Mouse (Mus musculus) ES-CJ7 (cell line): ENCODE measurements at regions not wholly inside any gene's neighbourhood (a gene's known extent, or its start where the extent isn't known, plus 50 kb on each side); places are given as distances from the start of the nearest gene placed in this dataset.
A peak's percentile ranks its signal among the peaks of the same experiment; 100 is the strongest.

Experiments used
- DNase-seq: peaks from one replicate; pipeline ENCODE4 v3.0.0; 2011; ENCODE audit warnings: low read depth, low spot score

DNA sequence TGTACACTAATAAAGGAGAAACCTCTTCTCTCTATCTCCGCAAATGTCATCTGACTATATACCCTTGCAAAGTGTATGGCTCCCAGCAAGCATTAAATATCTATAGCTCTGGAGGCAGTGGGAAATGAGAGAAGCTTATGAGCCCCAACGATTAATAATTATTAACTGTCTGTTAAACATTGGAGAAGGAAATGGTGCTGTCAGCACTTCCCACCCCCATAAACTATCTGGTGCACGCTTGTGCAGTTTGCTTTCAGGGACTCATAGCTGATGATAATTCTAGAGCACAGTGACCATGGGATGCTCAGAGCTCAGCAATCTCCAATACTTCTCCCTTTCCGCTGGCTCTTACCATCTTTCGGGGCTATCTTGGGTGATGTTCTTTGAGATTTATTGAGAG lies 541.2 kb downstream of the Grxcr1 start:
- DNase-seq, result no peak

DNA sequence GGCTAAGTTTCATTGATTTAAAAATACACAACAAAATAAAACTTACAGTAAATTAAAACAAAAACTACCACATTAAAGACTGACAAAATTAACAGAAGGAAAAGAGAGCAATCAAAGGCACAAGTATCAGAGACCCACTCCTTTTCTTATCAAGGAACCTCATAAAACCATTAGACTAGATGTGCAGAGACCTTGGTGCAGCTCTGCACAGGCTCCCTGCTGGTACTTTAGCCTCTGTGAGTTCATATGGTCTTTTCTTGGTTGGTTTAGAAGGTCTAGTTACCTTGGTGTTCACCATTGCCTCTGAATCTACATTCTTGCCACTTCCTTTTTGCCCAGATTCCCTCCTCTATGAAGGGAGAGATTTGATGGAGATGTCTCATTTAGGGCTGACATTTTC lies 544.2 kb downstream of the Grxcr1 start:
- DNase-seq, result no peak

DNA sequence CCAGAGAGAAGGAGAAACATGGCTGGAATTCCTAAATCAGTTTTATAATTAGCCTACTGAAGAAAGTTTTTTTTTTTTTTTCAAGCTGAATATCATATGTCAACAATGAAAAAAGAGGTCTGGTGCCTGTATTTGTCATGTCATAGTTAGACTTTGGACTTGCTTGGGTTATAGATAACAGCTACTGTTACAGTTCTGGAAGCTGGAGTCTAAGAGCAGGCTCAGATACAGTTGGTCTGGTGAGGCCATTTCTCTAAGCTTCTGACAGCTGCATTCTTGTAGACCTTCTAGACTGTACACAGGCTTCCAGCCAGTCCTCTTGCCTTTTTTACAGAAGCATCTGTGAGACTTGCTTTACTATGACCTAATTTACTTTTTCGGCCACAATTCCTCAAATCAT lies 546.9 kb downstream of the Grxcr1 start:
- no peak for DNase-seq

DNA sequence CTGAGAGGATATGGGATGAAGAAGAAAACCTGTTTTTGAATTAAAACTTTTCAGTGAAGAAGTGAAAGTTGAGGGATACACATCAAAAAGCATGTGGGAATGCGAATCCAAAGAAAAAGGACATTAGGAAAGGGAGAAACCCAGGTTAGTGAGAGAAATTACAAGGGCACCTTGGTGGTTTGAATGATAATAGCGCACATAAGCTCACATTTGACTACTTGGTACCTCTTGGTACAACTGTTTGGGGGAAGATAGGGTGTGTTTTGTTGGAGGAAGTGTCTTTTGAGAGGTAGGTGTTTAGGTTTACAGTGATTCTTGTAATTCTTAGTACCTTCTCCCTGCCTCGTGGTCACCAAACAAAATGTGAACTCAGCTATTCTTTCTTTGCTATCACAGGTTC lies 560.8 kb downstream of the Grxcr1 start:
- peak; percentile 42 for DNase-seq

DNA sequence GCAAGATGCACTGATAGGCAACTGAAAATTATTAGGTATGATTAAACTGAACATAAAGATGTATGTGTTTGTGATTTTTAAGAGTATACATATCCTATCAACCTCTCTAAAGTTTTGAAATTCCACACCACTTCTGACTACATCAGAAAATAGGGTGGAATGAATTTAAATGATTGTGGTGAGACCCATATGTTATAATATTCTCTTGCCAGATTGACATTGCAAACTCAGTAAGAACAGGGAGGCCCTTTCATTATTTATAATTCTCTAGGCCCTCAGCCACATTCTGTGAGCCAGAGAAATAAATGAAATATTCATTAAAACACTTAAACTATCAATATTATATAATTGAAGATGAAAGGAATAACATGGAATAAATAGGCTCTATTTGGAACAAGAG lies 586.8 kb downstream of the Grxcr1 start:
- no peak for DNase-seq

DNA sequence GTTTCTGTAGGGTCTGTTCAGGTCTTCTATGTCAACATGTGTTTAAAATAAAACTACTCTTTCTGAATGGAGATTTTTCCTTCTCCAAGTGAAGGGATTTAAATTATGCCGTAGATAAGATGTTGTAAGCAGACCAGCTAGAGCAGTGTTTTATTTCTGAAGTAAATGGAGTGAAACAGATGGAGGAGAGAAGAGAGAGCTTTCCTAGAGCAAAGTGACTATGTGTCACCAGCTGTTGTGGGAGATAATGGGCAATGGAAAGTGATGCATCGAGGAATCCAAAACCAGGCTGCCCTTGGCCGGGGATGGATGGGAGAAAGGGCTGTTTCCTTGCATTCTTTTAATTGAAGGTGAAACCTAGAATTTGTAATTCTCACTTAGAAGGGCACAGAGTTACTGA lies 603.8 kb downstream of the Grxcr1 start:
- DNase-seq, result no peak

DNA sequence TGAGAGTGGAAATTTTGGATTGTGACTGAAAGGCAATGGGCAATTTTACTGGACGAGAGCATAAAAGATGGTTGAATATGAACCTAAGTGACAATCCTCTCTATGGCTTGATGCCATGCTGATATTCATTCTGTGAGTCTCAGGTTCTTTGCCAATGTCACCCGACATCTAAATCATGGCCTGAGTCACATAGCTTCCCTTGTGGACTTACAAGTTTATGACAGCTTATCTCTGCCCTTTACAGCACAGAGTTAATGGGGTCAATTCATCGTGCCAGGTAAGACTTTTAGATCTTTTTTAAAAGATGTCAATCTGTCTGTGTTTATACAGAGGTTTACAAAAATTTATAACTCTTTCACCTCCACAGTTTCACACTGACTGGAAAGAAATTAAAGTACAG lies 641.2 kb downstream of the Grxcr1 start:
- DNase-seq, result no peak

DNA sequence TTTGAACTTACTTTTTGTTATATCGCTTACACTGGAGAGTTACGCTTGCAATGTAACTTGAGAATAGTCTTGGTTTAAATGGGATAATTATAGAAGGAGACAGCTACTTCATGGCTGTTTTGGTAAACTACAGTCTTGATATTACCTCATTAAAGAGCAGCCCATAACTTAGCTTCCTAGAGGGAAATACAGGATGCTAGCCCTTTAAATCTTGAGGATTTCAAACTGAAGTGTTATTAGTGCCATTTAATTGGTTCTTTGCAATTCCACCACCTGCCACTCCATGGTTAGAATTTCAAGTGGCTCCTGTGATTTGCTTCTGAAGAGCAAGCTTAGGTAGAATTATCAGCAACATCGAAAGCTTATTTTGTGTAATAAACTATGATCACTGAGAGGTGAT lies 640.1 kb downstream of the Kctd8 start:
- DNase-seq, result no peak

DNA sequence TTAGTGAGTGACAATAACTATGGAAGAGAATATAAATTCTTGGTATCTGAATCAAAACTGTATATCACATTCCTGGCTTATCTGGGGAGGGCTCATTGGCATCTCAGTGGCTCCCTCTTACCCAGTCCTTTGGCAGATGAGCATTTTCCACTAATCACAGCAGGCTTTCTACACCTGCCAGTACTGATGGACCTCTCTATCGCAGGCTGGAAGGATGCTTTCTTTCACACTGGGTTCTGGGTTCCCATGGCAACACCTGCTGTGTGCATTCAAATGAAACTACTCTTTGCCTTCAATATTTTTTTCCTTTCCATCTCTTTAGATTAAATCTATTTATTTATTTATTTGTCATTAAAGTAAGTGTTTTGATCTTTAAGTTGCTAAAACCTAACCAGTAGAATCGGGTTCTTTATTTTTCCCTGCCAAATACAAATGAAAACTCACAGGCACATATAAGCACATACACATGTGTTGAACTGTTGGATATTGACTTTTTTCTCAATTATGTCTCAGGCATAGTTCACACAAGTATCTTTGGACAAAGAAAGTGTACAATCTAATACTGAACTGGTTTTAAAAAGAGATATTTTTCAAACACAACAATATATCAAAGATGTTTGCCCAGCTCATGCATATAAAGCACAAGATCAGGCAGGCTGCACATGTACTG lies 635.9 kb downstream of the Kctd8 start:
- no peak for DNase-seq

DNA sequence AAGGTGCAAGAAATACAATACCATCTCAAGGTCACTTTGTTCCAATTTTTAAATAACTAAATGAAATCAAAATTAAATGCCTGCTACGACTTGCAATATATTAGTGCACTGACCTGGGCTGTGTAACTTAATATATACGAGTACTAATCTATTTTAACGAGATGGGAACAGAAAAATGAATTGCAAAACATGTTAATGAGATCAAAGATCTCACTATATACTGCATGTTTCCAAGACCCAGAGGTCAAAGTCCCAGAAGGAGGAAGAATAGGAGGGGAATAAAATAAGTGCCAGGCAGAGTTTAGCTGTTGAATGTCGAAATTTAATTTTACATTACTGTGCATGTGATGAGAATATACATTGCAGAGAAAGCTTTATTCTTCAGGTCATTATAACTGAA lies 614.7 kb downstream of the Kctd8 start:
- no peak for DNase-seq

DNA sequence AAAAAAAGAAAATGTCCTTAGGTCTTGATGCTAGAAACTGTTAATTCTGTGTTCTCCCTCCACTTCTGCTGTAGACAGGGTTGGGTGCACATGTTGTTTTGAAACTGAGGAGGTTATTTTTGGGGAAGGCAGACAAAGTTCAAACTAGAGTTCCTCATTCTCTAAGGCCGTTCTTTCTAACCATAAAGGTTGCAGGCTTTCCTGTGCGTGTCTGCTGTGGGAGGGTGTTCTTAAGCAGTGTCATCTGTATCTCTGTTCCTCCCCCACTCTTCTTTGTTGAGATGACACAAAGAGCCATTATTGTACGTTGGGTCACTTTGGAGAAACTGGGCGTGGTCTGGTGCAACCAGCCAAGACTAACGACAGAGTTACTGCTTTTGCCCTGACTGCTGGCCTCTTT lies 606.3 kb downstream of the Kctd8 start:
- peak; percentile 7 for DNase-seq

DNA sequence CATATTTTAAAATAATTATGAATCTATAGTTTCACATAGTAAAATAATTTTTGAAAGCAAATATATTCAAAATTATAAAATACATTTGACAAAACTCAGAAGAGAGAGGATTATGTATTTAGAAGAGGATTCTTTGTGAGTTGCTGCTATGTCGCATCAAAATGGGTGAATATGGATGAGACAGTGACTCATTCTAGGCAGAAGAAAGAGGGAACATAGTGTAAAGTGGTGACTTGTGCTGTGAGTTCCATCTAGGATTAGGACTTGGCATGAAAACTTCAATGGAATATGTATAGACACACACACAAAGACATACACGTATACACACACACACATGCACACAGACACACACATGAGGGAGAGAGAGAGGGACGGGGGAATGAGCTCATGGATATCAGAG lies 591.0 kb downstream of the Kctd8 start:
- DNase-seq, result no peak

DNA sequence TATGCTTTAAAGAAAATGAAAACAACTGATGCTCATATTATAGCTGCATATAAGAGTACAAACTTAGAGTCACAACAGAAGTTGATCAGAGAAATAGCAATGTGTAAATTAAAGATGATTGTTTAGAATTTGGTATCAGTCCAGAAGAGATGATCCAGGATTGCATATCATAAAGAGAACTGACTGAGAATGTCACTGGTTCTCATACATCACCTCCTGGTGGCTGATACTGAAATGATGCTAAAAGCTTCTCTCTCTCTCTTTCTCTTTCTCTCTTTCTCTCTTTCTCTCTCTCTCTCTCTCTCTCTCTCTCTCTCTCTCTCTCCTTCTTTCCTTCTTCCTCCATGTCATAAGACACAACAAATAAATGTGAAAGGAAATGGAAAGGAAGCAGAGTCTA lies 588.5 kb downstream of the Kctd8 start:
- no peak for DNase-seq
